Mouse (Mus musculus) lung, postnatal 0 days (tissue): ENCODE data around the gene B4galt5.

Source experiments
- CTCF ChIP-seq: IDR thresholded peaks from 2 replicates; pipeline ENCODE4 v1.5.1; 2016; ENCODE audit warnings: antibody characterized with exemption, mild to moderate bottlenecking
- EP300 ChIP-seq: IDR thresholded peaks from 2 replicates; pipeline ENCODE4 v1.6.1; 2016; ENCODE audit warnings: antibody characterized with exemption, mild to moderate bottlenecking, control low read depth

DNA sequence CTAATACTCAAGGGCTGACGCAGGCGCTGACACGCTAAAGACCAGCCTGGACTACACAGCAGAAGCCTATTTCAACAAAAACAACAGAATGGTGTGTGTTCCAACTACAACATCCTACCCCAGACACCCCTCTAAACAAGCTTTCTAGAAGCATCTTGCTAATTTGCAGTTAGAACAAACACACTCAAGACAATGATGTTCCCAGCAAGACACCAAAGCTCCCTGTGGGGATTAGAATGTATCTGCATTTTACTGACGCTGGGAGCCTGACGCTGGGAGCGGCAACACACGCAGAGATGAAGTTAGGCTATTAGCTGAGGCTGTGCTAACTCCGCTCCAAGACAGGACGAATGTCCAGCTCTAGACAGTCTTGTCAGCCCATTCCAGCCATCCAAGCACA is 22.4 kb downstream of the B4galt5 start:
- TF ChIP-seq CTCF: no peak
- no peak for TF ChIP-seq EP300
